Mouse (Mus musculus): ENCODE measurements at regions not wholly inside any gene's neighbourhood (a gene's known extent, or its start where the extent isn't known, plus 50 kb on each side); places are given as distances from the start of the nearest gene placed in this dataset.

- WGBS: 59% methylated on average over 1 of the region's 1 CpGs
- H3K9me3 ChIP-seq (replicated peaks): no peaks in the 10 kb centered on the region
Measured at GRCm38 (mm10) chr11:38886466-38886865, 1650.7 kb upstream of the Tenm2 start.

GRCm38 (mm10) chr11:38861622-38862345, 1626.0 kb upstream of the Tenm2 start:
- no peaks in the 10 kb centered on the region for H3K27me3 ChIP-seq (replicated peaks)
- 19% methylated on average over 9 of the region's 9 CpGs for WGBS
- no peak overlapping the region for H3K9ac ChIP-seq (replicated peaks)
- no peak overlapping the region for H3K27ac ChIP-seq (replicated peaks)
- no peaks in the 10 kb centered on the region for H3K9me3 ChIP-seq (replicated peaks)
- H3K36me3 ChIP-seq: no peaks in the 10 kb centered on the region
- no peak; the same call in 1 of the 2 replicates for ATAC-seq (ENCODE audit: low FRiP score)
- H3K4me2 ChIP-seq: peak overlapping the region; percentile 24
- H3K4me1 ChIP-seq: 0 out of 2 replicates have a peak, but pooled peaks cover 6% of the 10 kb centered on the region
- no peak overlapping the region for H3K4me3 ChIP-seq (replicated peaks)

More at GRCm38 (mm10) chr11:38886466-38886865, 1650.7 kb upstream of the Tenm2 start:
- ATAC-seq (ENCODE audit: low FRiP score): no peak
- no peak overlapping the region for H3K27ac ChIP-seq (replicated peaks)
- H3K27me3 ChIP-seq (replicated peaks): no peaks in the 10 kb centered on the region
- no peaks in the 10 kb centered on the region for H3K4me1 ChIP-seq
- H3K9ac ChIP-seq (replicated peaks): no peak overlapping the region
- no peaks in the 10 kb centered on the region for H3K36me3 ChIP-seq
- no peak overlapping the region for H3K4me3 ChIP-seq (replicated peaks)
- no peak overlapping the region for H3K4me2 ChIP-seq

DNA sequence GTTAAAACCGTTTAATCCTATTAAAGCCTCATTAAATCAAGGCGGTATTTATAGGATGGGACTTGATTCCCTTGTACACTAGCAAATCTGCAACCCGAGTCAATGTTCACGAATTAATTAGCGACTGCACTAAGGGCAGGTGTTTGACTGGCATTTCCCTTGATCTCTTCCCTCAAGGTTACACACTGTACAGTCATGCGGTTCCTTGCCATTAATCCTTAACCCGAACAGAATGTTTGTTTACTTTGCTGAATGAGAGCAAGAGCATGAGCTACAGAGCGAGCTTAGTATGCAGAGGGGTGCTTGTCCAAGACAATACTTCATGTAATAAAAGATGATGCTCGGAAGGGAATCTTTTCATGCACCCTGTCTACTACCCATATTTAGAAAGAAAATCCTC, 1620.9 kb upstream of the Tenm2 start:
- 71% methylated on average over 9 of the region's 9 CpGs for WGBS
- no peak overlapping the region for H3K4me3 ChIP-seq (replicated peaks)
- no peaks in the 10 kb centered on the region for H3K36me3 ChIP-seq
- H3K27me3 ChIP-seq (replicated peaks): no peaks in the 10 kb centered on the region
- H3K4me2 ChIP-seq: no peak overlapping the region
- H3K27ac ChIP-seq (replicated peaks): no peak overlapping the region
- no peak for ATAC-seq (ENCODE audit: low FRiP score)
- H3K9ac ChIP-seq (replicated peaks): no peak overlapping the region
- H3K4me1 ChIP-seq: 0 out of 2 replicates have a peak, but pooled peaks cover 2% of the 10 kb centered on the region
- no peaks in the 10 kb centered on the region for H3K9me3 ChIP-seq (replicated peaks)

DNA sequence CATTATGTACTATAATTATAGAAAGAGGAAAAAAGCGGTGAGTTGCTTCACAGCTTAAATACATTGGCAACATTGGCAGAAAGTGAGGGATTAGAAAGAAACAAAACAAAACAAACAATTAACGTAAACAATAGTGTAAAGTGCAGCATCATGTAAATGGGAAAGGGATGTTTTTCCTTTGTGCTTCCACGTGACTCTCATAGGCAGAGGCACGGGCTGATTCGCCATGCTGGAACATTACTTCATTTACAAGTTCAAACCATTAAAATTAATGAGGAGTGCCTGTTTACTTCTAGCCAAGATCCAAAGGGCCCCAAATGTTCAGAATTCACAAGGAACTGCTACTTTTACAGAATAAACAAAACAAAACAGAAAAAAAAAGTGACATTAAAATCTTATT, 1593.4 kb upstream of the Tenm2 start:
- Histone ChIP-seq H3K9ac (replicated peaks) (no peak overlapping the region), H3K4me1 (no peaks in the 10 kb centered on the region), H3K4me3 (replicated peaks) (no peak overlapping the region), H3K9me3 (replicated peaks) (no peaks in the 10 kb centered on the region), H3K36me3 (no peaks in the 10 kb centered on the region), H3K27me3 (replicated peaks) (no peaks in the 10 kb centered on the region), H3K27ac (replicated peaks) (no peak overlapping the region), H3K4me2 (no peak overlapping the region)
- WGBS: 55% methylated on average over 5 of the region's 5 CpGs
- ATAC-seq (ENCODE audit: low FRiP score): no peak

DNA sequence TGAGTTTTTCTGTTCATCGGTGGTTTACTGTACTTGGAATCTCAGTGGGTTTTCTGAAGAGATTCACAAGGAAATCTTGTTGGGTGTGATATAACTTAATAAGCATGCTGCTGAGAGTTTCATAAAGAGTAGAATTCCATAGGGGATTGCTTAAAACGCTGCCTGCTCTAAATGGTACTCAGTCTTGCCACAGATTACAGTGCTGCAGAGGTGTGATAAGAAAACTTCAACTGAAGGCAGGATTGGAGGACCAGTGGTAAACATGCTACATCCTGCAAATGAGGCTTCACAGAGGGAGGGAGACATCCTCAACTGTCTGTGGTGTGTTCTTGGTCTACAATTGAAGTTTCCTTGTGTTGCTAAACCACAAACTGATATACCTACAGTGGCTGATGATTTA, 1592.6 kb upstream of the Tenm2 start:
- no peak overlapping the region for H3K27ac ChIP-seq (replicated peaks)
- no peak overlapping the region for H3K9ac ChIP-seq (replicated peaks)
- no peaks in the 10 kb centered on the region for H3K9me3 ChIP-seq (replicated peaks)
- no peak for ATAC-seq (ENCODE audit: low FRiP score)
- H3K4me3 ChIP-seq (replicated peaks): no peak overlapping the region
- 56% methylated on average over 2 of the region's 2 CpGs for WGBS
- H3K27me3 ChIP-seq (replicated peaks): no peaks in the 10 kb centered on the region
- H3K4me1 ChIP-seq: no peaks in the 10 kb centered on the region
- H3K4me2 ChIP-seq: no peak overlapping the region
- no peaks in the 10 kb centered on the region for H3K36me3 ChIP-seq

- no peak for ATAC-seq (ENCODE audit: low FRiP score)
- no peaks in the 10 kb centered on the region for H3K27me3 ChIP-seq (replicated peaks)
- no peak overlapping the region for H3K4me2 ChIP-seq
- no peak overlapping the region for H3K27ac ChIP-seq (replicated peaks)
- 77% methylated on average over 1 of the region's 1 CpGs for WGBS
- H3K36me3 ChIP-seq: no peaks in the 10 kb centered on the region
- H3K9ac ChIP-seq (replicated peaks): no peak overlapping the region
- H3K4me3 ChIP-seq (replicated peaks): no peak overlapping the region
- no peaks in the 10 kb centered on the region for H3K9me3 ChIP-seq (replicated peaks)
- no peaks in the 10 kb centered on the region for H3K4me1 ChIP-seq
Measured at GRCm38 (mm10) chr11:38825172-38825753, 1589.5 kb upstream of the Tenm2 start.

DNA sequence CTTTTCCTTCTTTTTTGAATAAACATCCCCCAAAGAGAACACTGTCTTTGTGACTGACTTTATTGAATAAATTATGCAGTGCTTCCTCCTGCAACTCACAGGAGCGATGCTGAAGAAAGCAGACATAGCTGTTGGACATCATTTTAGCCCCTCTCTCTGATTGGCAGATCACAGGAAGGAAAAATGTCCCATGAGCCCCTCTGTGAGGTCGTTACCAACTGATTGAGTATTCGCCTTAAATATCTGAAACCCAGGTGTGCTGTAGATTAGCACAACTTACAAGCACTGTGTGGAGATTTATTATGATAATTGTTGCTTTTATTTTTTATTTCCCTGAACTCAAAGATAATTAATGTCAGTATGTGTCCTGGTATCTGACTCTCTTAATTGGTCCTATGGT, 1582.4 kb upstream of the Tenm2 start:
- Histone ChIP-seq H3K27ac (replicated peaks) (no peak overlapping the region), H3K27me3 (replicated peaks) (no peaks in the 10 kb centered on the region), H3K4me3 (replicated peaks) (no peak overlapping the region), H3K36me3 (no peaks in the 10 kb centered on the region), H3K9me3 (replicated peaks) (no peaks in the 10 kb centered on the region), H3K9ac (replicated peaks) (no peak overlapping the region), H3K4me2 (no peak overlapping the region), H3K4me1 (no peaks in the 10 kb centered on the region)
- no peak for ATAC-seq (ENCODE audit: low FRiP score)
- 42% methylated on average over 3 of the region's 3 CpGs for WGBS

DNA sequence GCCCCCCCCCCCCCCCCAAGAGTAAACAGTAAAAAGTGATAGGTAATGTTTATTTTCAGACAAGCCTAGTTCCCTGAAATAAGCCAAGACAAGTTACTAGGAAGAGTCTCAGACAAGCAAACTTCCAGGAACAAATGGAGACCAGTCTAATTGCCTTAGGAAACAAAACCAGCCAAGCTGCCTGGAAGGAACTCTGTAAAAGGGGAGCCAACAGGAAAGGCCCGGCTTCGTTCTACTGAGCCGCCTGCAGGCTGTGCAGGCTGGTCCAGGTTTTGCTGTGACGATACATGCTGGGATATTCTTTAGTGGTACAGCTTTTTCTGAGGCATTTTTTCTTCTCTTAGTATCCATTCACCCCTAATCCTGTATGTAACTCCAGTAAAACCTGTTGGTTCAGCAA, 1547.8 kb upstream of the Tenm2 start:
- 77% methylated on average over 4 of the region's 4 CpGs for WGBS
- Histone ChIP-seq H3K9me3 (replicated peaks) (no peaks in the 10 kb centered on the region), H3K4me3 (replicated peaks) (no peak overlapping the region), H3K4me1 (no peaks in the 10 kb centered on the region), H3K4me2 (no peak overlapping the region), H3K27me3 (replicated peaks) (no peaks in the 10 kb centered on the region), H3K27ac (replicated peaks) (no peak overlapping the region), H3K9ac (replicated peaks) (no peak overlapping the region), H3K36me3 (no peaks in the 10 kb centered on the region)
- ATAC-seq (ENCODE audit: low FRiP score): no peak

- Histone ChIP-seq H3K9ac (replicated peaks) (no peak overlapping the region), H3K36me3 (no peaks in the 10 kb centered on the region), H3K9me3 (replicated peaks) (no peaks in the 10 kb centered on the region), H3K4me1 (no peaks in the 10 kb centered on the region), H3K27me3 (replicated peaks) (no peaks in the 10 kb centered on the region), H3K4me2 (no peak overlapping the region), H3K27ac (replicated peaks) (no peak overlapping the region), H3K4me3 (replicated peaks) (no peak overlapping the region)
- WGBS: 70% methylated on average over 1 of the region's 1 CpGs
- ATAC-seq (ENCODE audit: low FRiP score): no peak
Measured at GRCm38 (mm10) chr11:38779585-38779984, 1543.8 kb upstream of the Tenm2 start.

- H3K36me3 ChIP-seq: no peaks in the 10 kb centered on the region
- no peak for ATAC-seq (ENCODE audit: low FRiP score)
- no peak overlapping the region for H3K4me3 ChIP-seq (replicated peaks)
- H3K4me2 ChIP-seq: no peak overlapping the region
- H3K4me1 ChIP-seq: no peaks in the 10 kb centered on the region
- H3K9me3 ChIP-seq (replicated peaks): no peaks in the 10 kb centered on the region
- H3K27me3 ChIP-seq (replicated peaks): no peaks in the 10 kb centered on the region
- 70% methylated on average over 2 of the region's 2 CpGs for WGBS
- no peak overlapping the region for H3K9ac ChIP-seq (replicated peaks)
- no peak overlapping the region for H3K27ac ChIP-seq (replicated peaks)
Measured at GRCm38 (mm10) chr11:38762241-38762640, 1526.5 kb upstream of the Tenm2 start.

- Histone ChIP-seq H3K4me2 (no peak overlapping the region), H3K27ac (replicated peaks) (no peak overlapping the region), H3K4me3 (replicated peaks) (no peak overlapping the region), H3K27me3 (replicated peaks) (no peaks in the 10 kb centered on the region), H3K9ac (replicated peaks) (no peak overlapping the region), H3K4me1 (no peaks in the 10 kb centered on the region), H3K9me3 (replicated peaks) (no peaks in the 10 kb centered on the region), H3K36me3 (no peaks in the 10 kb centered on the region)
- 43% methylated on average over 3 of the region's 3 CpGs for WGBS
- no peak for ATAC-seq (ENCODE audit: low FRiP score)
Measured at GRCm38 (mm10) chr11:38747549-38747948, 1511.8 kb upstream of the Tenm2 start.

DNA sequence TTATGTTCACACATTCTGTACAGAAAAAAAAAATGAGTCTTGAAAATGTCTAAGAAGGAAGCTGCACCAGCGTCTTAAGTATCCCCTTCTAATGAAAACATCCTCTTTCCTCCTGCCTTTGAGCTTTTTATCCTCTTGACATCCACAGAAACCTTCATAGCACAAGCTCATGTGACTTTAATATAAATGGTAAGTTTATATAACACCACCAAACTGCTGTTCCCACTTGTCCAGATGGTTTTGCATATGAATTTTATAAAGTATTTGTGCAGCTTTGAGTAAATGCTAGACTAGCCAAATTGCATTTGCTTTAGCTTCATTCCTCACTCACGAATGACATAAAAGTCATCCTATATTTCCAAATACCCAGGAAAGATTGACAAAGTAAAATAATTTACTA, 1493.3 kb upstream of the Tenm2 start:
- 75% methylated on average over 2 of the region's 2 CpGs for WGBS
- Histone ChIP-seq H3K4me3 (replicated peaks) (no peak overlapping the region), H3K27me3 (replicated peaks) (no peaks in the 10 kb centered on the region), H3K9me3 (replicated peaks) (no peaks in the 10 kb centered on the region), H3K9ac (replicated peaks) (no peak overlapping the region), H3K27ac (replicated peaks) (no peak overlapping the region), H3K4me2 (no peak overlapping the region), H3K36me3 (no peaks in the 10 kb centered on the region), H3K4me1 (no peaks in the 10 kb centered on the region)
- no peak for ATAC-seq (ENCODE audit: low FRiP score)

Data from neural tube, embryonic 15.5 days (tissue).